Mouse (Mus musculus) thymus, adult 2 months (tissue): ENCODE measurements around the gene Gnb1l. TPM values are rescaled to one million over a fixed set of nuclear protein-coding genes. Genes with fewer than 3 reads are reported as not detected.
A peak's percentile ranks its signal among the peaks of the same experiment; 100 is the strongest.

Experiments used
- DNase-seq: peaks from one replicate; pipeline ENCODE4 v3.0.0; 2021
- H3K27ac ChIP-seq: fragments of 200-500 bp; 2 replicates; pipeline ENCODE4 v1.5.1; 2012; ENCODE audit warnings: low read length, control low read depth; ENCODE audit not compliant: control insufficient read depth, insufficient read depth
- H3K27me3 ChIP-seq: fragments of 200-500 bp; 2 replicates; pipeline ENCODE4 v1.6.1; 2012; ENCODE audit warnings: mild to moderate bottlenecking, low read length, moderate library complexity, mixed read lengths; ENCODE audit not compliant: control insufficient read depth, insufficient read depth
- H3K36me3 ChIP-seq: fragments of 200-500 bp; 2 replicates; pipeline ENCODE4 v1.6.1; 2012; ENCODE audit warnings: mild to moderate bottlenecking, low read length, moderate library complexity; ENCODE audit not compliant: control insufficient read depth, insufficient read depth
- H3K4me1 ChIP-seq: fragments of 200-500 bp; replicated peaks from 2 replicates; pipeline ENCODE4 v1.6.1; 2012; ENCODE audit warnings: low read length; ENCODE audit not compliant: control insufficient read depth, insufficient read depth
- H3K4me3 ChIP-seq: fragments of 200-500 bp; 2 replicates; pipeline ENCODE4 v1.5.1; 2012; ENCODE audit warnings: mild to moderate bottlenecking, low read length, control low read depth, moderate library complexity; ENCODE audit not compliant: control insufficient read depth, insufficient read depth
- CTCF ChIP-seq: fragments of 200-500 bp; IDR thresholded peaks from 2 replicates; pipeline ENCODE4 v1.5.1; 2012; ENCODE audit warnings: mild to moderate bottlenecking, control low read depth, low read length, moderate library complexity, borderline replicate concordance; ENCODE audit not compliant: control insufficient read depth, poor library complexity, insufficient read depth; ENCODE audit errors: extremely low read depth
- POLR2A ChIP-seq: fragments of 200-500 bp; IDR thresholded peaks from 2 replicates; pipeline ENCODE4 v1.6.1; 2012; ENCODE audit warnings: mild to moderate bottlenecking, low read length, control low read depth, moderate library complexity; ENCODE audit not compliant: control insufficient read depth, poor library complexity, insufficient read depth; ENCODE audit errors: extremely low read depth
- WGBS: fragments of 180-500 bp; shearing (Covaris S2); methylation state at CpG from one replicate; pipeline ENCODE4 v1.1.7; 2018; 5-methylcytosine and 5-hydroxymethylcytosine counted together
- polyA plus RNA-seq: library from polyadenylated mRNA; depleted of rRNA; stranded (reverse); fragments of >200 nt; gene quantifications from 2 replicates; pipeline ENCODE4 v1.2.3, GENCODE M21; 2012

Gnb1l gene
- polyA plus RNA-seq, 1 experiment, result 48.9 TPM

DNA sequence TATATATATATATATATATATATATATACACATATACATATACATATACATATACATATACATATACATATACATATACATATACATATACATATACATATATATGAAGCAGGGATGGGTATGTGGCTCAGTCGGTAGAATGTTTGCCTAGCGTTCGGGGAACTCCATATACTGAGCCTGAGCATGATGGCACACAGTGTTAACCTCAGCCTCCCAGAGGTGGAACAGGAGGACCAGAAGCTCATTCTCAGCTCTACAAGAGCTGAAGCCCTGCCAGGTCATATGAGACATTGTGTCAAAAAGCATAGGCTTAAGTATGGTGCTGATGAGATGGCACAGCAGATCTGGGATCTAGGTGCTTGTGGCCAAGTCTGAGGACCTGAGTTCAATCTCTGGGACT is 8.2 kb upstream of the Gnb1l start:
- 99% methylated on average over 3 of the region's 3 CpGs for WGBS
- H3K27me3 ChIP-seq, result no peaks in the 10 kb centered on the region
- H3K27ac ChIP-seq, result no peak overlapping the region
- TF ChIP-seq POLR2A (no peak), CTCF (no peak)
- H3K36me3 ChIP-seq, result no peaks in the 10 kb centered on the region
- no peak overlapping the region for H3K4me3 ChIP-seq
- no peak for DNase-seq
- H3K4me1 ChIP-seq, result no peaks in the 10 kb centered on the region

DNA sequence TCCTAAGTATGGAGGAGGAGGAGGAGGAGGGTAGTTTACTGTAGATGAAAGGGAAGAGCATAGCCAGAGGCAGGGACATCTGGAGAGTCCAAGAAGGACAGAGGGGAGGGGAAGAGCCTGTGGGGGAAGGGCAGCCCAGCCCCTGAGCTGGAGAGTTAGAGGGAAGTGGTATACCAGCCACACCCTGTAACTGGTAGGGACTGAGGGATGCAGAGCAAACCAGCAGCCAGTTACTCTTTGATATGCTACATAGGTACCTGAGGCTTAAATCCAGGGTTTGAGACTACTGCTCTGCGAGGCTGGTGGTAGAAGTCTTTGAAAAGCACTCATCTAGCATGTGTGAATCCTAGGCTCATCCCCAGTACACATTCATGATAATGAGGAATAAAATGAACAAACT is 7.6 kb upstream of the Gnb1l start:
- no peak for TF ChIP-seq CTCF
- no peak for TF ChIP-seq POLR2A
- no peak for DNase-seq
- H3K36me3 ChIP-seq, result no peaks in the 10 kb centered on the region
- no peak overlapping the region for H3K27ac ChIP-seq
- WGBS, result 38% methylated on average over 1 of the region's 1 CpGs
- no peak overlapping the region for H3K4me3 ChIP-seq
- no peaks in the 10 kb centered on the region for H3K4me1 ChIP-seq
- no peaks in the 10 kb centered on the region for H3K27me3 ChIP-seq

DNA sequence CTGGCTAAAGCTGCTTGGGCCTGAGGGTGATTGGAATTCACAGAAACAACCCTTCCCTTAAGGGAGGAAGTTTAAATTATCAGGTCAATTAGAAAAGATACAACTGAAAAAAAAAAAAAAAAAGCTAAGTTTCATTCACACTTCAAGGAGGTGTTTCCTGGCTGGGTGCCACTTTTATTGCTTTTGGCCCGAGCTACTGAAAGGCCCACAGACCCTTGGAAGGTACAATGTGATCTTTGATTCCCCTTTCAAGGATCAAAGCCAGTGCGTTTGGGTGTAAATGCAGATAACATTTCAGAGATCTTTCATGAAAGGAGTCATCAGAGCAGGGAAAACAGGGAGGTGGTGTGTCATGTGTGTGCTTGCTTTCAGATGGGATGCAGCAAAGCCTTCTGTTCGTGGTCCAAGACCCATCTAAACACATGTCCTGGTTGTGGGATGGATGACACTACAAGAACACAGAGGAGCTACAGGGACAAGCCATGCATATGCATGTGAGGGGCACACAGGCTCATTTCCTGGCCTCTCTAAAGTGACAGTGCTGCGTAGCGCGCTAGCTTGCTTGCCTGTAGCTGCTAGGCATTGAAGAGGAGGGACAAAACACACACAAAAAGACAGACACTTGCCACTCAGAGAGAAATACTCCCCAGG is 523 bp upstream of the Gnb1l start:
- TF ChIP-seq POLR2A (no peak), CTCF (no peak)
- WGBS, result under 1% methylated on average over 6 of the region's 6 CpGs
- Histone ChIP-seq H3K4me3 (peak overlapping the region; percentile 65), H3K4me1 (peaks cover 41% of the 10 kb centered on the region), H3K27me3 (no peaks in the 10 kb centered on the region), H3K27ac (peak overlapping the region; percentile 90), H3K36me3 (no peaks in the 10 kb centered on the region)
- DNase-seq, result no peak

DNA sequence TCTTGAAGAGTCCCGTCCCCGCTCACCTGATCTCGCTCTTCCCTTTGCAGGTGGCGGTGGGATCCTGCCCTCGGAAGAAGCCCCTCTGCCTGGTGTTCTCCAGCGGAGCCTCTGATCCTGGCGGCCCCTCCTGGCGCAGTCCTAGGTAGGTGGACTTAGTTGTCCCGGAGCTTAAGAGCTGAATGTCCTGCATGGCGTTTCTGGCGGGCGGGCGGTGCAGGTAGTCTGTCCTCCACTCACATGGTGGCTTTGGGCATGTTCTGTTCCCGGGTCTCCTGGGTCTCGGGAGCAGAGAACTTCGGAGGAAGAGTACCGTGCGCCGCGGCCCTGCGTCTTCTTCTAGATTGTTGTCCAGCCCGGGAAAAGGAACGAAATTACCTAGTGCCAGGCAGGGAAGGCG is 483 bp downstream of the Gnb1l start:
- H3K4me3 ChIP-seq, result peak overlapping the region; percentile 65
- under 1% methylated on average over 24 of the region's 24 CpGs for WGBS
- TF ChIP-seq POLR2A, result no peak
- 0 out of 2 replicates have a peak, but pooled peaks have one; percentile 2 for TF ChIP-seq CTCF
- peaks cover 48% of the 10 kb centered on the region for H3K4me1 ChIP-seq
- no peaks in the 10 kb centered on the region for H3K27me3 ChIP-seq
- no peaks in the 10 kb centered on the region for H3K36me3 ChIP-seq
- no peak for DNase-seq
- peak overlapping the region; percentile 15; the same call in 1 of the 2 replicates for H3K27ac ChIP-seq

DNA sequence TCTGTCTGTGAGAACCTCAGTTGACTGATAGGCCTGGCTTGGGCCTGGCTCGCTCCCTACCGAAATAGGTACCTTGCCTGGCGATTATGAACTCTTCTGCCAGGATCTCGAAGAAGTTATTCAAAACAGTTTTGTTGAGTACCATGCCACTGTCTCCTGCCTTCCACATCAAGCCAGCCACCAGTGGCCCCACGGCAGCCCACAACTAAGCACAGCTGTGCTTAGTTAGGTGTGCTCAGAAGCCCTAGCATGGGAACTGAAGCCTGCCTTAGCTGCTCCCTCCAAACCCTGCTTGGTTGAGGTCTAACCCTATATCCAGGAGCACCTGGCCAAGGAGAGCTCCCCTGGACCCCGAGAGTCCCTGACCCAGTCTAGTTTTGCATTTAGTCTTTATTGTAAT is 3.0 kb downstream of the Gnb1l start:
- Histone ChIP-seq H3K27ac (peak overlapping the region; percentile 50), H3K4me1 (peaks cover 53% of the 10 kb centered on the region), H3K27me3 (no peaks in the 10 kb centered on the region), H3K4me3 (no peak overlapping the region), H3K36me3 (no peaks in the 10 kb centered on the region)
- 26% methylated on average over 6 of the region's 6 CpGs for WGBS
- DNase-seq, result no peak
- no peak for TF ChIP-seq CTCF
- no peak for TF ChIP-seq POLR2A

DNA sequence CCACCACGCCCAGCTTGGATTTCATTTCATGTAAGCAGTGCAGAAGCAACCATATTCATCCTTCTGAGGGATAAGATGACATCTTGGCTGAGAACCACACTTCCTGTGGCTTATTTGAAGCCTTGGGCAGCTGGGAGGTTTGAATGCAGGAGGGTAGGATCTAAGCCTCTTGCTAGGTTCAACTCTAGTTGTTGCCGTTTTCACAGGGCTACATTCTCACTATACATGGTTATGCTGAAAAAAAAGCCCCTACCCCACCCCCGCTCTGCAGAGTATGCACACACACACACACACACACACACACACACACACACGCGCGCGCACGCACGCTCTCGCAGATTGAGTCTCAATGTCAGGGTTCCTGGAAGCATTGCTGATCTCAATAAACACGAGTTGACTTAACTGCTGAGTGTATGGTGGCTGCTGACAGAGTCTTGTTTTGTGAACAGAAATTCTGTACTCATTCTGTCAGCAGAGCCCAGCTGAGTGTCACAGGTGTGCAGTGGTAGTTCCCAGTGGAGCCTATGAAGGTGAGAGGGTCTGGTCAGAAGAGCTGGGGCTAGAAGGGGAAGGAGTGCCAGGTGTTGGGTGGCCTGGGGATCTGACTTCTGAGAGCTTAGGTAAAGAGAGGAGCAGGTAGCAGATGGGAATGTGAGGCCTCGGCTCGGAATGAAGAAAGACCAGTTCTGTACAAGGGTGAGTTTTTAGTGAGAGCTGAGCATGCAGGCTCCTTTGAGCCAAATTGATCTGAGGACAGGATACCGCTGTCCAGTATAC is 5.2 kb downstream of the Gnb1l start:
- DNase-seq, result peak; percentile 60
- Histone ChIP-seq H3K4me3 (no peak overlapping the region), H3K4me1 (peaks cover 46% of the 10 kb centered on the region), H3K27me3 (no peaks in the 10 kb centered on the region), H3K36me3 (no peaks in the 10 kb centered on the region), H3K27ac (peak overlapping the region; percentile 89)
- TF ChIP-seq CTCF, result no peak
- TF ChIP-seq POLR2A, result no peak
- WGBS, result 32% methylated on average over 14 of the region's 14 CpGs
